Mouse (Mus musculus) MEL (cell line): ENCODE data around the gene Pdzd7. TPM values are rescaled to one million over a fixed set of nuclear protein-coding genes. Genes with fewer than 3 reads are reported as not detected.

Experiments used
- DNase-seq: peaks from one replicate; pipeline ENCODE4 v3.0.0; 2011; ENCODE audit warnings: low read depth, low spot score
- H3K27ac ChIP-seq: 2 replicates; pipeline ENCODE4 v1.5.1; 2012; ENCODE audit warnings: low read depth, mild to moderate bottlenecking, control low read depth, low read length, moderate library complexity; ENCODE audit not compliant: control insufficient read depth
- H3K27me3 ChIP-seq, 2 experiments: fragments of 150-350 bp in 1 of 2; sonication (generic) in 1 of 2; 2 replicates each; pipeline ENCODE4 v1.6.1; 2012; ENCODE audit warnings: low read length in 2 of 2, mild to moderate bottlenecking in 2 of 2, improper control_type of control experiment in 1 of 2, moderate library complexity in 1 of 2; ENCODE audit not compliant: insufficient read depth in 2 of 2, control insufficient read depth in 1 of 2
- H3K36me3 ChIP-seq, 2 experiments: 2 replicates each; pipeline ENCODE4 v1.6.1; 2012 to 2014; ENCODE audit warnings: low read length in 2 of 2, improper control_type of control experiment in 1 of 2, inconsistent platforms in 1 of 2, mild to moderate bottlenecking in 1 of 2; ENCODE audit not compliant: insufficient read depth in 2 of 2, control insufficient read depth in 1 of 2
- H3K4me1 ChIP-seq, 2 experiments: fragments of 150-350 bp in 1 of 2; sonication (generic) in 1 of 2; 2 replicates each; pipeline ENCODE4 v1.6.1; 2012; ENCODE audit warnings: low read length in 2 of 2, improper control_type of control experiment in 1 of 2, mild to moderate bottlenecking in 1 of 2; ENCODE audit not compliant: insufficient read depth in 2 of 2, control insufficient read depth in 1 of 2
- H3K4me3 ChIP-seq, 2 experiments: fragments of 150-350 bp in 1 of 2; sonication (generic) in 1 of 2; 2 replicates each; pipeline ENCODE4 v1.5.1; 2012; ENCODE audit warnings: low read depth in 2 of 2, low read length in 2 of 2, mild to moderate bottlenecking in 2 of 2, moderate library complexity in 2 of 2, control low read depth in 1 of 2, improper control_type of control experiment in 1 of 2; ENCODE audit not compliant: control insufficient read depth in 1 of 2, insufficient read depth in 1 of 2
- H3K79me2 ChIP-seq: 2 replicates; pipeline ENCODE4 v1.6.1; 2012; ENCODE audit warnings: mild to moderate bottlenecking, low read length, moderate library complexity; ENCODE audit not compliant: control insufficient read depth, poor library complexity, insufficient read depth
- H3K9ac ChIP-seq: 2 replicates; pipeline ENCODE4 v1.6.1; 2012; ENCODE audit warnings: low read depth, mild to moderate bottlenecking, control low read depth, low read length, moderate library complexity; ENCODE audit not compliant: control insufficient read depth, poor library complexity, severe bottlenecking
- H3K9me3 ChIP-seq: fragments of 150-350 bp; sonication (generic); replicated peaks from 2 replicates; pipeline ENCODE4 v1.6.1; 2012; ENCODE audit warnings: mild to moderate bottlenecking, low read length, improper control_type of control experiment, moderate library complexity; ENCODE audit not compliant: insufficient read depth
- CHD1 ChIP-seq: IDR thresholded peaks from 2 replicates; pipeline ENCODE4 v1.6.1; 2012; ENCODE audit warnings: low read depth, mild to moderate bottlenecking, inconsistent platforms, low read length, improper control_type of control experiment
- CTCF ChIP-seq, 3 experiments: IDR thresholded peaks in 2 of 3; conservative IDR thresholded peaks in 1 of 3; 2 replicates each; pipeline ENCODE4 v1.5.1; 2011 to 2012; ENCODE audit warnings: low read length in 3 of 3, low read depth in 2 of 3, mild to moderate bottlenecking in 2 of 3, improper control_type of control experiment in 1 of 3, inconsistent platforms in 1 of 3, mixed read lengths in 1 of 3, moderate library complexity in 1 of 3; ENCODE audit not compliant: control insufficient read depth in 1 of 3, insufficient read depth in 1 of 3, poor library complexity in 1 of 3, severe bottlenecking in 1 of 3
- ELF1 ChIP-seq: IDR thresholded peaks from 2 replicates; pipeline ENCODE4 v1.6.1; 2014; ENCODE audit warnings: low read depth, mild to moderate bottlenecking, inconsistent platforms, low read length, improper control_type of control experiment, moderate library complexity
- ETS1 ChIP-seq: IDR thresholded peaks from 2 replicates; pipeline ENCODE4 v1.6.1; 2012; ENCODE audit warnings: low read depth, mild to moderate bottlenecking, inconsistent platforms, low read length, improper control_type of control experiment, moderate library complexity
- JUND ChIP-seq: IDR thresholded peaks from 2 replicates; pipeline ENCODE4 v1.6.1; 2011; ENCODE audit warnings: low read depth, mild to moderate bottlenecking, improper control_type of control experiment, low read length
- KAT2A ChIP-seq: conservative IDR thresholded peaks from 2 replicates; pipeline ENCODE4 v1.6.1; 2012; ENCODE audit warnings: low read depth, low read length, improper control_type of control experiment, inconsistent platforms
- MAFK ChIP-seq: IDR thresholded peaks from 2 replicates; pipeline ENCODE4 v1.6.1; 2011; ENCODE audit warnings: low read depth, mild to moderate bottlenecking, low read length, improper control_type of control experiment, borderline replicate concordance
- MAZ ChIP-seq: IDR thresholded peaks from 2 replicates; pipeline ENCODE4 v1.6.1; 2012; ENCODE audit warnings: low read depth, mild to moderate bottlenecking, inconsistent platforms, low read length, improper control_type of control experiment
- MEF2A ChIP-seq: IDR thresholded peaks from 2 replicates; pipeline ENCODE4 v1.6.1; 2014; ENCODE audit warnings: low read depth, mild to moderate bottlenecking, inconsistent platforms, low read length, improper control_type of control experiment; ENCODE audit not compliant: poor library complexity, insufficient replicate concordance, severe bottlenecking; ENCODE audit errors: extremely low read depth
- MXI1 ChIP-seq: IDR thresholded peaks from 2 replicates; pipeline ENCODE4 v1.6.1; 2011; ENCODE audit warnings: mild to moderate bottlenecking, low read depth, low read length, improper control_type of control experiment
- MYB ChIP-seq: IDR thresholded peaks from 2 replicates; pipeline ENCODE4 v1.6.1; 2011; ENCODE audit warnings: mild to moderate bottlenecking, low read depth, low read length, improper control_type of control experiment
- MYC ChIP-seq: IDR thresholded peaks from 2 replicates; pipeline ENCODE4 v1.6.1; 2011; ENCODE audit warnings: low read depth, mild to moderate bottlenecking, low read length, improper control_type of control experiment, moderate library complexity
- NRF1 ChIP-seq: IDR thresholded peaks from 2 replicates; pipeline ENCODE4 v1.6.1; 2014; ENCODE audit warnings: low read depth, mild to moderate bottlenecking, inconsistent platforms, low read length, improper control_type of control experiment, moderate library complexity; ENCODE audit not compliant: poor library complexity, insufficient read depth, severe bottlenecking
- POLR2AphosphoS5 ChIP-seq: IDR thresholded peaks from 2 replicates; pipeline ENCODE4 v1.6.1; 2012; ENCODE audit warnings: low read depth, borderline replicate concordance, mild to moderate bottlenecking, inconsistent platforms, low read length, moderate library complexity, mixed read lengths
- RAD21 ChIP-seq: IDR thresholded peaks from 2 replicates; pipeline ENCODE4 v1.6.1; 2011; ENCODE audit warnings: mild to moderate bottlenecking, low read depth, low read length, improper control_type of control experiment
- RCOR1 ChIP-seq: IDR thresholded peaks from 2 replicates; pipeline ENCODE4 v1.6.1; 2012; ENCODE audit warnings: low read depth, mild to moderate bottlenecking, inconsistent platforms, low read length, improper control_type of control experiment
- SIN3A ChIP-seq: IDR thresholded peaks from 2 replicates; pipeline ENCODE4 v1.6.1; 2012; ENCODE audit warnings: low read length, improper control_type of control experiment, inconsistent platforms
- TAL1 ChIP-seq: IDR thresholded peaks from 2 replicates; pipeline ENCODE4 v1.6.1; 2012; ENCODE audit warnings: mild to moderate bottlenecking, inconsistent platforms, low read length, moderate library complexity, mixed read lengths
- USF1 ChIP-seq: IDR thresholded peaks from 2 replicates; pipeline ENCODE4 v1.6.1; 2014; ENCODE audit warnings: low read depth, mild to moderate bottlenecking, inconsistent platforms, low read length, improper control_type of control experiment, moderate library complexity
- ZMIZ1 ChIP-seq: IDR thresholded peaks from 2 replicates; pipeline ENCODE4 v1.6.1; 2012; ENCODE audit warnings: low read depth, mild to moderate bottlenecking, inconsistent platforms, low read length, improper control_type of control experiment, moderate library complexity
- ZNF384 ChIP-seq: IDR thresholded peaks from 2 replicates; pipeline ENCODE4 v1.6.1; 2012; ENCODE audit warnings: low read depth, mild to moderate bottlenecking, inconsistent platforms, low read length, improper control_type of control experiment
- polyA plus RNA-seq, 2 experiments: library from polyadenylated mRNA; stranded (reverse) in 1 of 2; unstranded in 1 of 2; fragments of >175 nt in 1 of 2; fragments of >200 nt in 1 of 2; gene quantifications; 2 replicates each; pipeline versions ENCODE4 v1.2.1 to v1.2.4; 2012; ENCODE audit warnings: low replicate concordance in 2 of 2, low read depth in 1 of 2; ENCODE audit not compliant: insufficient read length in 2 of 2, insufficient read depth in 1 of 2, missing spikeins in 1 of 2
- total RNA-seq: library from RNA; depleted of rRNA; stranded (reverse); fragments of 300-350 nt; gene quantifications from 2 replicates; pipeline ENCODE4 v1.2.3, GENCODE M21; 2012

Pdzd7 gene
- total and polyA plus RNA-seq, 3 experiments: 0.08 to 0.56 TPM; not detected in 1

DNA sequence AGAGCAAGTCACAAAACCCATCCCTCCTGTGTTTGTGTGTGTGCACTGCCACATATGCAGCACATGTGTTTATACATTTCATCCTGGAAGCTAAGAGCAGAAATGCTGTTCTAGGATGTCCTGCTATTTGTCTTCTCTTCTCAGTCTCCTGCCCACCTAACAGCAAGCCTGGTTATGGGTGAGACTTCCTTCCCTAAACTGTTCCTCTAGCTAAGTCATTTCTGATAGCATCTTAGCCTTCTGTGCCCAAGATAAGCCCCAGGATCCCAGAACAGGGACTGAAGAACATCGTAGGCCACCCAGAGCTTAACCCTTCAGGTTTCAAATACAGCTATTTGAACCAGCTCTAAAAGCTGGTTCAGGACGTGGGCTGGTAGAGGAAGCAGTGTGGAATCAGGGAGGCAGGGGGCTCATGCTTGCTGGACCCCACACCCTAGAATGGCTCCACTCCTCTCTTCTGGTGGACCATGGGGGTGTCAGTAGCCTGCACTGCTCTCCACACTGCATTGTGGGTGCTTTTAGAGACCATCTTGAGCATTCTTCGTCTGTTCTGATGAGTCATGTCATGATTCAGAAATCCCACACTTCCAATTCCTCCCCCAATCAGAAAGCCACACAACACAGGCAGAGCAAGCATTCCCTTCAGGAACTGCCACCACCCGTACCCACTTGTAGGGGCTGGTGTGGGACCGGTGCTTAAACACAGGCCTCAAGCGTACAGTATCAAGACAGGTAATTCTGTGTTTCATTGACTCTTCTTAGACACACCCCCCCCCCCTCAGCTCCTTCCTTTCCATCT lies 9.6 kb upstream of the Pdzd7 start (continued):
- TF ChIP-seq ZNF384 (no peak), ETS1 (peak; percentile 50; the same call in 1 of the 2 replicates), RCOR1 (peak; percentile 62), CTCF (IDR thresholded peaks at IDR 0.05 in 2 of 3, conservative IDR thresholded peaks at IDR 0.05 in 1 of 3; ENCODE audit: control insufficient read depth in 1 of 3, insufficient read depth in 1 of 3, low read depth in 2 of 3, low read length in 3 of 3, poor library complexity in 1 of 3, severe bottlenecking in 1 of 3) (0 out of 6 replicates have a peak, but pooled peaks of 1 of the 3 experiments have one; percentile 5), RAD21 (no peak), MYB (no peak), SIN3A (no peak; the same call in 1 of the 2 replicates), MYC (no peak), MEF2A (no peak), CHD1 (no peak), USF1 (no peak), MAZ (no peak), ELF1 (no peak)

DNA sequence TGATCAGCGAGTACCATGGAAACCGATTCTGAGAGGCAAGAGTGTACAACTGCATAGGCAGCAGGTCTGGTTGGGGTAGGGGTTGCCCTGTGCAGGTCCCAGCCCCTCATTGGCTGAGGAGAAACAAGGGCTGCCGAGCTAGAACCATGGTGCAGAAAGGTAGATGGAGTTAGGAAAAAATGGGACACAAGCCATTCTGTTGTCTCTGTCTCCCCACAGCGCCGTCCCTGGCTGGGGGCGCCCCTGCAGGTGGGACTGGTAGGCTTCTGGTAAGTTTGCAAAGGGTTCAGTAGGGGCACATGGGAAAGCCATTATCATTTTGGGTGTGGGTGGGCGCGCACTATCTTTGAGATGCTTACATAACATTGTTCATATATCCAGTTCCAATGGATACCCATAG lies 7.9 kb upstream of the Pdzd7 start:
- TF ChIP-seq KAT2A (no peak), MXI1 (no peak), ZMIZ1 (no peak), MYB (no peak), MAZ (no peak), NRF1 (no peak), POLR2AphosphoS5 (no peak), TAL1 (no peak), MAFK (no peak), JUND (no peak), ELF1 (no peak)
- Histone ChIP-seq H3K27ac (no peak overlapping the region), H3K36me3 (peaks cover 0 to 18% of the 10 kb centered on the region in 2 experiments; a peak in 2 of 4 replicates), H3K27me3 (no peaks in the 10 kb centered on the region), H3K4me3 (no peak overlapping the region), H3K79me2 (no peaks in the 10 kb centered on the region; the same call in 1 of the 2 replicates), H3K4me1 (peaks cover 10 to 30% of the 10 kb centered on the region in 2 experiments), H3K9ac (no peak overlapping the region), H3K9me3 (no peaks in the 10 kb centered on the region)
- DNase-seq: no peak
